Mouse (Mus musculus): ENCODE measurements around the gene Hoxa3. TPM values are rescaled to one million over a fixed set of nuclear protein-coding genes. Genes with fewer than 3 reads are reported as not detected.

Hoxa3 gene
- polyA plus RNA-seq, 1 experiment from 2014 or later: 23.8 TPM

DNA sequence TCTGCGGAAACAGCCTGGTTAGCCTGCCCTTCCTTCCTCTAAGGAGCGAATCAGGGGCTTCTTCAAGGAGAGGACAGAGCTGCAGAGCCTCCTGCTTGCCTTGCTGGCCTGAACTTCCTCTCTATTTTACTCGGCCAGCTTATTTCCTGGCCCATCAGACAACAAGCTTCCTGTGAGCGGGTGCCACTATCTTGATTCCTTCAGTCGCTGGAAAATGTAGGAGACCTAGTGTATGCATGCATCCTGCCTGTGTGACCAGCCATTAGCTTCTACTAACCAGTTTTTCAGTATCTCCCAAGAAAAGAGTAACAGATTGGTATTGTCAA, 42.3 kb downstream of the Hoxa3 start:
- Histone ChIP-seq H3K36me3 (peaks cover 3% of the 10 kb centered on the region; the same call in 1 of the 2 replicates), H3K4me1 (replicated peaks) (peaks cover 46% of the 10 kb centered on the region), H3K4me3 (peak overlapping the region; percentile 70), H3K27ac (peak overlapping the region; percentile 100), H3K4me2 (peak overlapping the region; percentile 88), H3K9ac (peak overlapping the region; percentile 100), H3K9me3 (no peaks in the 10 kb centered on the region), H3K27me3 (peaks cover 38% of the 10 kb centered on the region)
- ATAC-seq (ENCODE audit: low FRiP score): no peak
- 9% methylated on average over 5 of the region's 5 CpGs for WGBS

DNA sequence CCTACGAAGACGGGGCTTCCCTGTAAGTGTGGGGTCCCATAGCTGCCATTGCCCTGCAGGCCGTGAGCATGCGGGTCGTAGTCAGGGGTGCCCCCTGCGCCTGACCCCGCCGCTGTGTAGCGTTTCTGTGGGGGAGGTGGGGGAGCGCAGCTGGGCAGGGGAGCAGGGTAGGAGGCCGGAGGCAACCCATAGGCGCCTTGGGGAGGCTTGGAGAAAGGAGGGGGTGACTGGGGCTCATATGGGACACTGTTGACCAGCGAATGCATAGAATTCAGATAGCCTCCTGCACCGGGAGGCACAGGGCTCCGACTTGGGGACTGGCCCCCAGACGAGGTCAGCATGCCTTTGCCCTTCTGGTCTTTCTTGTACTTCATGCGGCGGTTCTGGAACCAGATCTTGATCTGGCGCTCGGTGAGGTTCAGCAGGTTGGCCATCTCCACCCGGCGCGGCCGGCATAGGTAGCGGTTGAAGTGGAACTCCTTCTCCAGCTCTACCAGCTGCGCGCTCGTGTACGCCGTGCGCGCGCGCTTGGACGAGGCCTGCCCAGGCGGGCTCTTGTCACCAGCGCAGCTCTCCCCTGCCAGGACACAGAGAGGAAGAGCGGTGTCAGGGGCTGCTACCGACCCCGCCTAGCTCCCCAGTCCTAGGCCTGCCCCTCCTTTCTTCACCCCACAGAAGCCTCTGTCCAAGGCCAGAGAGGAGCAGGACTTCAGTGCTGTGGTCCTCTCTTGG, 42.8 kb downstream of the Hoxa3 start:
- Histone ChIP-seq H3K36me3 (peaks cover 3% of the 10 kb centered on the region; the same call in 1 of the 2 replicates), H3K4me3 (peak overlapping the region; percentile 70), H3K4me1 (replicated peaks) (peaks cover 50% of the 10 kb centered on the region), H3K9me3 (no peaks in the 10 kb centered on the region), H3K9ac (peak overlapping the region; percentile 100), H3K27ac (peak overlapping the region; percentile 100), H3K4me2 (peak overlapping the region; percentile 88), H3K27me3 (peaks cover 41% of the 10 kb centered on the region)
- 2% methylated on average over 40 of the region's 40 CpGs for WGBS
- no peak for ATAC-seq (ENCODE audit: low FRiP score)

DNA sequence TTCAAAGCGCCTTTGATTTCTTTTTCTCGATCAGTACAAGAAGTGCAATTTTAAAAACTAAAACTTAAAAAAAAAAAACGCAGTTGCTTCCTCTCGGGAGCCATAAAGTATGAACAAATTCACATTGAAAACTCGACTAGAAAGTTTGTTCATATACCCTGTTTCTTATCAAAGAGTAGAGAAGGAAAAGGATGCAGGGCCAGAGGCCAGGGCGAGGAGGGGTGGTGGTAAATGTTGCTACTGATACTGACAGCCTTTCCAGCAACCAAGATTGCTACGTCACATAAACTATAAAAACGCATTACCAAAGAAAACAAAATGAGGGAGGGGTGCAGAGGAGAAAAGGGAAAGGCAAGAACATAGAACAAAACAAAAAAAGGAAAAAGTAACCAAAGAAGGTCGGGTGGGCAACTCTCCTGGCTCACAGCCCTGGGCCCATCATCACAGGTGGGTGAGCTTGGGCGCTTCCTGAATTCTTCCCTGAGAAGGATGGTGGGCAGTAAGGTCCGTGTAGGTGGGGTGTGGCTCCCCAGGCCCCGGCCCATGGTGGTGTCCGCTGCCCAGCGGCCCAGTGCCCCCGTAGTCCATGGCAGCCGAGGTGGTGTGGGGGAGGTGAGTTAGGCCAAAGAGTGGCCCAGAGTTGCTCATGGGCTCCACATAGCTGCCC, 43.5 kb downstream of the Hoxa3 start:
- Histone ChIP-seq H3K27ac (peak overlapping the region; percentile 100), H3K27me3 (peaks cover 41% of the 10 kb centered on the region), H3K4me2 (peak overlapping the region; percentile 88), H3K4me1 (replicated peaks) (peaks cover 50% of the 10 kb centered on the region), H3K36me3 (peaks cover 3% of the 10 kb centered on the region; the same call in 1 of the 2 replicates), H3K9me3 (no peaks in the 10 kb centered on the region), H3K4me3 (peak overlapping the region; percentile 70), H3K9ac (peak overlapping the region; percentile 100)
- ATAC-seq (ENCODE audit: low FRiP score): no peak
- 7% methylated on average over 16 of the region's 16 CpGs for WGBS

DNA sequence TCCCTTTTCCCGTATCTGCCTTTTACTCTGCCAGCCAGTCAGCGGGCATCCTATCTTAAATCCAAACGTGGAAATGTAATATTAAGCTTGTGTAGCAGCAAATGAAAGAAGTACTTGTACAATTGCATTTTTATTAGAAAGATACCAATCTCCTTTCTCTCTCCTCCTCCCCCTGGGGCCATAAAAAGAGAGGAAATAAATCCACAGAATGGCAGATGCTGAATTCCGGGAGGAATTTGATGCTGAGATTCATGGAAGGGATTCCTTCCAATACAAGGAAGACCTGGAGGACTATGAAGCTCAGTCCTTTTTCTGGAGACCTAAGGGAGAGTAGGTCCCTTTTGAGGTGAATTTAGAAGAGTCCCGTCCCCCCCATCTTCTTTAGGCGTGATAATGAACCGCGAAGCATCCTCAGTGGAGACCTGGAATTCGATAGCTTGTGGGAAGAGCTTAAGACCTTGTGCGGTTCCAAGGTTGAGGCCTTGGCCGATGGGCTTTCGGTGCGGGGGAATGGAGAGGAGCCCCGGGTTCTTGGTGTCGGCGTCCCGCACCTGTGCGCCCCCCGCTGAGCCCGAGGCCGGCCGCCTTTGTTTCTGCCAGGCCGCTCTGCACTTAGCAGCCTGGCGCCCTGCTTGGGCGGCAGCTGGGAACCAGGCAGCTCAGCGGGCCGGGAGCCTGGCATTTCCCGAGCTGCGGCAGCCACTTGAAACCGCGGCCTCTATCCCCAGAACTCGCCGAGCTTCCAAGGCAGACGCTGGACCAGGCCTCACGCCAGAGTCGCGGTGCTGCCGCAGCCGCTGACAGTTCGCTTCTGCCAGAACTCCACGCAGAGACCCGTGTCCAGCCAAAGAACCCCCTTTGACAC, 44.7 kb downstream of the Hoxa3 start:
- no peak for ATAC-seq (ENCODE audit: low FRiP score)
- peak overlapping the region; percentile 70 for H3K4me3 ChIP-seq
- H3K36me3 ChIP-seq: peaks cover 3% of the 10 kb centered on the region; the same call in 1 of the 2 replicates
- WGBS: under 1% methylated on average over 42 of the region's 42 CpGs
- H3K4me2 ChIP-seq: peak overlapping the region; percentile 88
- H3K9me3 ChIP-seq: no peaks in the 10 kb centered on the region
- peak overlapping the region; percentile 100 for H3K27ac ChIP-seq
- peaks cover 40% of the 10 kb centered on the region for H3K27me3 ChIP-seq
- H3K4me1 ChIP-seq (replicated peaks): peaks cover 48% of the 10 kb centered on the region
- peak overlapping the region; percentile 100 for H3K9ac ChIP-seq

DNA sequence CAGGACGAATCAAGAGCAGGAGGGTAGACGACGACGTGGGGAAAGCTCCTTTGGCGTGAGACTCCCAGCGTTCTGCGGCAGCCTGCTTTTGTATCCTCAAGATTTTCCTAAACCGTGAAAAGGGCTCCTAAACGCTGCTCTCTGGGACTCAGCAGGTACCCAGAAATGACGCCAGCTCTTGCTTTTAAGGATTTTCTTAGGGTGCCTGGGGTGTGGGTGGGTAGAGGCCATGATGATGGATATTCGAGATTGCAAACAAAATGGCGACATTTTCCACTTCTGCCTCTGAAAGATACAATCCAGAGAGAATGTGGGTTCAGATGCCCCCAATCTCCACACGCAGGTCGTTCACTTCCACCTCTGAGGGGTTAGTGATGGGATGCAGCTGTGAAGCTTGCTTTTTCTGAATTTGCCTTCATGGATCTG, 45.4 kb downstream of the Hoxa3 start:
- H3K9ac ChIP-seq: peak overlapping the region; percentile 100
- H3K9me3 ChIP-seq: no peaks in the 10 kb centered on the region
- peaks cover 36% of the 10 kb centered on the region for H3K27me3 ChIP-seq
- WGBS: 2% methylated on average over 14 of the region's 14 CpGs
- peaks cover 3% of the 10 kb centered on the region; the same call in 1 of the 2 replicates for H3K36me3 ChIP-seq
- no peak for ATAC-seq (ENCODE audit: low FRiP score)
- H3K27ac ChIP-seq: peak overlapping the region; percentile 100
- peaks cover 43% of the 10 kb centered on the region for H3K4me1 ChIP-seq (replicated peaks)
- peak overlapping the region; percentile 70 for H3K4me3 ChIP-seq
- peak overlapping the region; percentile 88 for H3K4me2 ChIP-seq

DNA sequence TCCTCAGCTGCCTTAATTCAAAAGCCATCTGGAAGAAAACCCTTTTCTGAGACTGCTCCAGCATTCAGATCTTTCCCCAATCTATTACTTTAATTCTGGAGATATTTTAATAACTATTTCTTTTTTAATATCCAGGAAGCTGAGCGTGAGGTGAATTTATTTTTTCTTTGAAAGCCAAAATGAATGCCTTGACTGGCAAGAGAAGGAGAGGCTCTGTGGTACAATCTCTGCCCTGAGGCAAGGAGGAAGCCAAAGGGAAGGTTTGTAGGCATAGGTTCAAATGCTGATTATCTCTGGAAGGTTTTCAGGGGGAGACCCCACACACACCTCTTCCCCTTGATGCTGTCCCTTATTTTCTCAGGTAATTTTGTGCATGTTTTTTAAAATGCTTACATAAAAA, 46.0 kb downstream of the Hoxa3 start:
- peaks cover 38% of the 10 kb centered on the region for H3K4me1 ChIP-seq (replicated peaks)
- peak overlapping the region; percentile 100 for H3K27ac ChIP-seq
- peak overlapping the region; percentile 100 for H3K9ac ChIP-seq
- peak overlapping the region; percentile 70 for H3K4me3 ChIP-seq
- peak overlapping the region; percentile 88 for H3K4me2 ChIP-seq
- H3K9me3 ChIP-seq: no peaks in the 10 kb centered on the region
- ATAC-seq (ENCODE audit: low FRiP score): no peak
- peaks cover 3% of the 10 kb centered on the region; the same call in 1 of the 2 replicates for H3K36me3 ChIP-seq
- H3K27me3 ChIP-seq: peaks cover 31% of the 10 kb centered on the region
- 6% methylated on average over 1 of the region's 1 CpGs for WGBS

DNA sequence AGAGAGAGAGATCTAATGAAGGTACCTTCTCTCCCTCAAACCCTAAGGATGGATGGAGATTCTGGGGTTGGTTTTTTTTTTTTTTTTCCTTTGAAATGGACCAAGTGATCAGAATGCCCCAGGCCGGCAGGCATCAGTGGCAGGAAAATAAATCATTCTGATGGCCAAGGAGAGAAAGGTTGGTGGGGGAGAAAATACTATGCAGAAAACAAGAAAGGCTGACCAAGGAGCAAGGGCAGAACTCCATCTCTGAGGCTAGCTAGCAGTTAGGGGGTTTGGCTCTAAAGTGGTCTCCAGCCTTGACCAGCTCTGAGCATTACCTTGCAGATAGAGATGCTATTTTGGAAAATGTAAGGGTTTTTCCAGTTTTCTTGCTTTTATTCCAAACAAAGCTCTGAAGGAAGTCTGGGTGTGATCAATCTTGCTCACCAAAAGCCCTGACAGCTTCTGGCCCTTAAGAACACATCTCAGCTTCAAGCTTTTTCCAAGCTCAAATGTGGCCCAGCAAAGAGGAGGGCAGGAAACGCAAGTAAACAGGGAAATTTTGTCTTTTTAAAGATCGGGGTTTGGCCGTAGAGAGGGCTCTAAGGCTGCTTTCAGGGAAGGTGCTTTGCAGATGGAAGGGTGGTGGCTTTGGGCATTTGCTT, 46.6 kb downstream of the Hoxa3 start:
- H3K27me3 ChIP-seq: peaks cover 27% of the 10 kb centered on the region
- peak overlapping the region; percentile 100 for H3K27ac ChIP-seq
- H3K4me2 ChIP-seq: peak overlapping the region; percentile 88
- peaks cover 3% of the 10 kb centered on the region; the same call in 1 of the 2 replicates for H3K36me3 ChIP-seq
- WGBS: 2% methylated on average over 4 of the region's 4 CpGs
- H3K9ac ChIP-seq: peak overlapping the region; percentile 100
- peaks cover 31% of the 10 kb centered on the region for H3K4me1 ChIP-seq (replicated peaks)
- no peaks in the 10 kb centered on the region for H3K9me3 ChIP-seq
- peak overlapping the region; percentile 70 for H3K4me3 ChIP-seq
- ATAC-seq (ENCODE audit: low FRiP score): no peak

DNA sequence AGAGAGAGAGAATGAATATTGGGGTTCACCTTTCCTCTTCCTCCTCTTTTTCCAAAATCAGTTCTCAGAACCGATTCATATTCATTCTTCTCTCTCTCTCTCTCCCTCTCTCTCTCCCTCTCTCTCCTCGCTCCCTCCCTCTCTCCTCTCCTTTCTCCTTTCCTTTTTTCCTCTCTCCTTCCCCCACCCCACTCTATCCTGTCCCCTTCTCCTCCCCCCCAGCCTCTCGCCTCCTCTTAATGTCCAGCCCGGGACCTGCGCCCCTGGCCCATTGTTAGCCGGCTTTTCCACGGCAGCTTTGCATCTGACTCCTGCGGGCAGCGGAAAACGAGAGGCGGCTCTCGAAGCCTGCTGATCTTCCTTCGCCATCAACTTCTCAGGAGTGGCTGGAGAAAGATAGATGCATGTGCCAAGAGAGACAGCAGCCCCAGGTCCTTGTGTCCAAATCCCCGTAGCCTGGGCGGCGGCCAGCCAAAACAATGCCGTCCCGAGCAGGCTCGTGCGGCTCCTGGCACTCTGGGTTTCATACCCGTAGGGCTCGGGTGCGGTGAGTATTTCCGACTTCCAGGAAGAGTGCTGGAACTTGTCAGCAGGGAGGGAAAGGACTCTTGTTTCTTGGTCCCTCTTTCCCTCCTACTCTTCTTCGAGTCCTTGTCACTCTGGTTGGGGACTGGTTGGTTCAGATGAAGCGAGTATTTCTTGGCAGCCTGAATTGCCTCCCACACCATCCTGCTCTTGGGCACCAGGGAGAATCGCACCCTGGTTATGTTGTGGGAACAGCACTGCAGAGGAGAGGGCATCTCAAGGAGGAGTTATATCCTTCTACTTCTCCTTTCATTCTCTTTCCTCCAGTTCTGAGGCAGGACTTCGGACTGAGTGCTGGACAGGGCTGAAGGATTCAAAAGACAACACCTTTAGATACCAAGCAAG, 47.4 kb downstream of the Hoxa3 start:
- Histone ChIP-seq H3K9me3 (no peaks in the 10 kb centered on the region), H3K4me3 (peak overlapping the region; percentile 70), H3K4me1 (replicated peaks) (peaks cover 24% of the 10 kb centered on the region), H3K27ac (peak overlapping the region; percentile 100), H3K9ac (peak overlapping the region; percentile 100), H3K4me2 (peak overlapping the region; percentile 88), H3K36me3 (peaks cover 3% of the 10 kb centered on the region; the same call in 1 of the 2 replicates), H3K27me3 (peaks cover 20% of the 10 kb centered on the region; the same call in 1 of the 2 replicates)
- WGBS: under 1% methylated on average over 28 of the region's 28 CpGs
- ATAC-seq (ENCODE audit: low FRiP score): no peak

DNA sequence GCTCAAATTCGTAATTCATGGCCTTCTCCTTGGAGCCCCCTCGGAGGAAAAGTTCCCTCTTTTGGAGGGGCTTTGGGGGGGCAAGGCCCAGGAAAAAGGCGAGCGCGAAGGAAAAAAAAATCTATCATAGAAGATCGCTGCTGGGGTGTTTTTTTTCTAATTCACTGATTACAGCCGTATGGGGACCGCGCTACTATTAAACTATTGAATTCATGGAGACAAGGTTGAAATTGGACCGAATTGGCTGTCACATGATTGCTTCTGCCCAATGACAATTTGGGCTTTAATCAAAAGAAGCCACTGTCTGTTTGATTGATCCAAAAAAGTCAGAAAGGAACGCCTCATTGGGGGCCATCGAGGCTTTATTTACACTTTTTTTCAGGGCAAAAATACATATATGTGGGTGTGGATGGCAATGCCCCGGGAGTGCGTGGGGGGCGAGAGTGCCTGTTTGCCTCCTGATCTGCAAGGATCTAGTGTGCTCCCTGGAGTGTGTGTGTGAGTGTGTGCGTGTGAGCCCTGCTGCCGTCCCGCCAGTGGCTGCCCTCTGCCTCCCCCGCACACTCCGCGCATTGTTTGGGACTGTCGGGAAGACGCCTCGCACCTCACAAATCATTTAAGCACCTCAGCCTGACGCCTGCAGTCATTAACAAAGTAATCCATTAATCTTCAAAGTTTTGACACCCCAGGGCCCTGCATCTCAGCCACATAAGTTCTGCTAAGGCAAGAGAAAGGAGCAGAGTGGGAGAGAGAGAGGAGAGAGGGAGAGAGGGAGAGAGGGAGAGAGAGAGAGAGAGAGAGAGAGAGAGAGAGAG, 48.3 kb downstream of the Hoxa3 start, which contains the start of gene Hoxa2:
TSS of gene Hoxa2 (minus strand) at position 206 of the 815 bp plus-strand sequence.
- Histone ChIP-seq H3K9ac (peak within 1 kb of the TSS; percentile 100), H3K36me3 (peaks cover under 1% of the 10 kb centered on the region; the same call in 1 of the 2 replicates), H3K4me1 (replicated peaks) (peaks cover 24% of the 10 kb centered on the region), H3K4me2 (peak within 1 kb of the TSS; percentile 88), H3K27me3 (peaks cover 16% of the 10 kb centered on the region; the same call in 1 of the 2 replicates), H3K4me3 (peak within 1 kb of the TSS; percentile 70), H3K27ac (peak within 1 kb of the TSS; percentile 100), H3K9me3 (no peaks in the 10 kb centered on the region)
- ATAC-seq (ENCODE audit: low FRiP score): peak; percentile 74
- under 1% methylated on average over 25 of the region's 25 CpGs for WGBS

DNA sequence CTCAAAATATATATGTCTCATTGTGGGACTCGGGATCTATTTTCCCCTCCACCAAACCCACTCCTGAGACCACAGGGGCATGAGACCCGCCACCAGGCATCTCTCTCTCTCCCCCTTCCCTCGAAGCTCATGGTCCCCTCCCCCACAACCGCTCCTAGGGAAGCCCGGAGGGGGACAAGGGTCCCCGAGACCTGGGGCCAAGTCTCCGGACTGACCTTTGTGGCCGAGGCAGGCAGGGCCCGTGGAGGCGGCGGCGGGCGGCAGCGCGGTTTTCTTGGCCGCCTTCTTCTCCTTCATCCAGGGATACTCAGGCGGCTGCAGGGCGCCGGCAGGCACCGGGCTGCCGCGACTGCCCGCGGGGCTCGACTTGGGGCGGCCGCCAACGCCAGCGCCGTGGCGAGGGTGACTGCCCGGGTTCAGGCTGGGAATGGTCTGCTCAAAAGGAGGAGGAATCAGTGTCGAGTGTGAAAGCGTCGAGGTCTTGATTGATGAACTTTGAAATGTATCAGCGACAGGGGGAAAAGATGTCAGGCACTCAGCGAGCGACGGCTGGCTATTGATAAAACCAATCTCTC, 49.0 kb downstream of the Hoxa3 start:
- WGBS: under 1% methylated on average over 39 of the region's 39 CpGs
- Histone ChIP-seq H3K4me1 (replicated peaks) (peaks cover 26% of the 10 kb centered on the region), H3K9me3 (no peaks in the 10 kb centered on the region), H3K4me2 (peak overlapping the region; percentile 88), H3K36me3 (no peaks in the 10 kb centered on the region), H3K4me3 (peak overlapping the region; percentile 70), H3K27ac (peak overlapping the region; percentile 100), H3K9ac (peak overlapping the region; percentile 100), H3K27me3 (peaks cover 20% of the 10 kb centered on the region; the same call in 1 of the 2 replicates)
- no peak for ATAC-seq (ENCODE audit: low FRiP score)
